Mouse (Mus musculus): ENCODE measurements at regions not wholly inside any gene's neighbourhood (a gene's known extent, or its start where the extent isn't known, plus 50 kb on each side); places are given as distances from the start of the nearest gene placed in this dataset.

DNA sequence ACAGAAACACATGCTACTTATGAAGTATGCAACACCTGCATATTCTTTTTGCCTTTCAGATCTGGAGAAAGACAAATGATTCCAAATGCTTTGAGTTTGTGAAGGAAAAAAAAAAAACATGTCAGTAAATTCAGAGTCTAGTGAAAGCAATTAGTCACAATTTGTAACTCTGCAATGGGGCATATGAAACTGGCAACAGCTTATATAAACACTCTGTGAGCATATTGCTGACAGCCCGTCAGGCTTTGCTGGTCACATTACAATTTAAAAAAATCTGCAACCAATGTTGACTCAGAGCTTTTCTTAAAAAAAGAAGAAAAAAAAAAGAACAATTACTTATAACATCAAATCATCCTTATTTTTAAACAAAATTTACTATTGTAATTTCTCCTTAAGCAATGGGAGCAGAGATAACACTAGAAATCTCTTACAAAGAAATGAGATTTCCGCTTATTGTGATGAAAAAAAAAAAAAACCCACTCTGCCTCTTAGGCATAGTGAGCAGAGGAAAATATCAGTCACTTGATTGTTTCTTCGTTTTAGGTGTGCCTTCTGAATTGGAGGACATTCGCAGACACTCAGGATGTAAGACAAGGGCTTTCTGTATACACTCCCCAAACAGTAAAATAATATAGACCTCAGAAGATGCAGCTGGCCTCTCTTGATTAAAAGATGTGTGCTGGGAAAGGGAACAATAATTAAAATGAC is 115.1 kb upstream of the Asb5 start:
- no peaks in the 10 kb centered on the region for H3K36me3 ChIP-seq
- no peak overlapping the region for H3K27ac ChIP-seq
- H3K4me2 ChIP-seq: no peak overlapping the region
- no peaks in the 10 kb centered on the region for H3K9me3 ChIP-seq (replicated peaks)
- no peaks in the 10 kb centered on the region for H3K4me1 ChIP-seq
- H3K27me3 ChIP-seq: no peaks in the 10 kb centered on the region
- no peak for ATAC-seq (replicated peaks; ENCODE audit: low FRiP score)
- H3K4me3 ChIP-seq (replicated peaks): no peak overlapping the region
- 64% methylated on average over 4 of the region's 4 CpGs for WGBS
- no peak overlapping the region for H3K9ac ChIP-seq

DNA sequence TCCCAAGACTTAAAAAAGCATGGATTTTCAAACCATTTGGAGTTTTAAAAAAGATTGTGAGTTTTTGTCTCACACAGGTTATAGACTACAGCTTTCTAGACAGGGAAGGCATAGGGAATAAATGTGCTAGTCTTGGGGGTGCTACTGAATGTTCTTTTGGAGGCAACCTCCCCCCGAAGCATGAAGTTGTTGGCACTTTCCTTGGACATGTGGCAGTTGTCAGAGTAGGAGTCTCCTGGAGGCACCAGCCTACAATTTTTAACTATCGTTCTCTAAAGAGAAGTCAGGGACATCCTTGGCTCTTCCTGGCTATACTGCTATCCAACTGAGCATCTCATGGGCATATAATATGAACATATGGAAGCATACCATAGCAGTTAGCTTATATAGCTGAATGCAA is 112.7 kb upstream of the Asb5 start:
- Histone ChIP-seq H3K4me1 (no peaks in the 10 kb centered on the region), H3K4me2 (no peak overlapping the region), H3K9me3 (replicated peaks) (no peaks in the 10 kb centered on the region), H3K27ac (no peak overlapping the region), H3K27me3 (no peaks in the 10 kb centered on the region), H3K9ac (no peak overlapping the region), H3K4me3 (replicated peaks) (no peak overlapping the region), H3K36me3 (no peaks in the 10 kb centered on the region)
- ATAC-seq (replicated peaks; ENCODE audit: low FRiP score): no peak
- 93% methylated on average over 2 of the region's 2 CpGs for WGBS

DNA sequence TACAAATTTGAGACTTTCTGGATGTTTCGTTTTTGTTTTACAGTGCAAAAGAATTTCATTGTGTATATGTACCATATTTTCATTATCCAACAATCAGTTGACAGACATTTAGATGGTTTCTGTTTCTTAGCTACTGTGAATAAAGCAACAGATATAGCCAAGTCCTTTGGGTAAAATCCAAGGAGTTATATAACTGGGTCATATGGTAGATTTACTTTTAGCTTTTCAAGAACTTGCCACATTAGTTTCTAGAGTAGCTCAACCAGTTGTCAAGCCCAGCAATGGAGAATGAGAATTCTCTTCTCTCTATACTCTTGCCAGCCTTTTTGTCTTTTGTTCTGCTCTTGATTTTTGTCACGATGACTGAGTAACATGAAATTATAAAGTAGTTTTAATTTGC is 111.3 kb upstream of the Asb5 start:
- no peak for ATAC-seq (replicated peaks; ENCODE audit: low FRiP score)

DNA sequence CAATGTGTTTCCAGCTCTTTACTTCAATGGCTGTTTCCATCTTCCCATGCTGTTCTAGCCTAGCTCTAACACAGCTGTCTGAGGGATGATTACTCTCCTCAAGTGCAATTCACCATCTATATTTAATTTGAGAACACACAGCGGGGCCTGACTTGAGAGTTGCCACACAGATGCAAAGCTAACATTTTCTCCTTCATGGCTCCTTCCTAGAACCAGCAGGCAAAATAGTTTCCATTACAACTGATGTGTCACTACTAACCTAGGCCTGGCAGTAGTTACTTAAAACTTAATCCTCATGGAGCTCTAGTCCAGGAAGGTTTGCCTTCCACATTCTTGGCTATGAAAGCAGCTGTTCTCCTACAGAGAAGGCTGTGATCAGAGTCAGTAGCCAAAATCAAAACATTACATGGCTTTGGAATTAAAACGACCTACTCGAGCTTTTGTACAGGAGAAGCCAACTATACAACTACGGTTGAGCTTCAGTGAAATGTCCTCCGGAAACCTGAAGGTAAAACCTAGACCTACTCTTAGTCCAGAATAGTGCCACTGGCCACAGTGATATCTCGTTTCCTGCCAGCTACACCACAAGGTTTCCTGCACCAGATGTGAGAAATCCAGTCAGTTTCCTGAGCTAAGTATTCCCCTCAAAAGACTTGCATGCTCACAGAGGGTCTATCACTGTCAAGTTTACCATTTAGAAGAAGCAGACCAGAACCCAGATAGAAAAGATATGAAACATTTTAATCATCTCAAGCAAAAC is 108.9 kb upstream of the Asb5 start:
- Histone ChIP-seq H3K9me3 (replicated peaks) (no peaks in the 10 kb centered on the region), H3K36me3 (no peaks in the 10 kb centered on the region), H3K4me2 (no peak overlapping the region), H3K4me1 (no peaks in the 10 kb centered on the region), H3K27me3 (no peaks in the 10 kb centered on the region), H3K27ac (no peak overlapping the region), H3K4me3 (replicated peaks) (no peak overlapping the region), H3K9ac (no peak overlapping the region)
- 80% methylated on average over 6 of the region's 6 CpGs for WGBS
- ATAC-seq (replicated peaks; ENCODE audit: low FRiP score): no peak

More for the DNA sequence above, 111.3 kb upstream of the Asb5 start:
- H3K9me3 ChIP-seq (replicated peaks): no peaks in the 10 kb centered on the region
- no peak overlapping the region for H3K4me2 ChIP-seq
- no peaks in the 10 kb centered on the region for H3K27me3 ChIP-seq
- H3K4me3 ChIP-seq (replicated peaks): no peak overlapping the region
- no peaks in the 10 kb centered on the region for H3K36me3 ChIP-seq
- no peak overlapping the region for H3K27ac ChIP-seq
- H3K9ac ChIP-seq: no peak overlapping the region
- H3K4me1 ChIP-seq: no peaks in the 10 kb centered on the region
- 88% methylated on average over 2 of the region's 2 CpGs for WGBS

DNA sequence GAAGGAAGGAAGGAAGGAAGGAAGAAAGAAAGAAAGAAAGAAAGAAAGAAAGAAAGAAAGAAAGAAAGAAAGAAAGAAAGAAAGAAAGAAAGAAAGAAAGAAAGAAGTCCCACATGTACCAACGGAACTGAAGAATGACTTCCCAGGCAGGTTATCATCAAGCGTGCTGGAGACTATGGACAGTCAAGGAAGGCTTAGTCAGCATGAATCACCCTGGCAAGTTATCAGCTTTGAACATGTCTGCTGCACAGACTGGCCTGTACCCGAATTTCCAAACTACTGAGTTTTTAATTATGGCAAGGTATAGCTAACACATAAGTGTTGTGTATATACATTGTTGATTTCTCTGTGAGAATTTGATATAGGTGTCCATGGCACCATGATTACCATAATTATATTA is 104.3 kb upstream of the Asb5 start:
- H3K4me2 ChIP-seq: no peak overlapping the region
- H3K4me1 ChIP-seq: no peaks in the 10 kb centered on the region
- H3K9me3 ChIP-seq (replicated peaks): no peaks in the 10 kb centered on the region
- H3K4me3 ChIP-seq (replicated peaks): no peak overlapping the region
- WGBS: 90% methylated on average over 3 of the region's 3 CpGs
- ATAC-seq (replicated peaks; ENCODE audit: low FRiP score): no peak
- no peaks in the 10 kb centered on the region for H3K27me3 ChIP-seq
- H3K36me3 ChIP-seq: no peaks in the 10 kb centered on the region
- H3K27ac ChIP-seq: no peak overlapping the region
- no peak overlapping the region for H3K9ac ChIP-seq

DNA sequence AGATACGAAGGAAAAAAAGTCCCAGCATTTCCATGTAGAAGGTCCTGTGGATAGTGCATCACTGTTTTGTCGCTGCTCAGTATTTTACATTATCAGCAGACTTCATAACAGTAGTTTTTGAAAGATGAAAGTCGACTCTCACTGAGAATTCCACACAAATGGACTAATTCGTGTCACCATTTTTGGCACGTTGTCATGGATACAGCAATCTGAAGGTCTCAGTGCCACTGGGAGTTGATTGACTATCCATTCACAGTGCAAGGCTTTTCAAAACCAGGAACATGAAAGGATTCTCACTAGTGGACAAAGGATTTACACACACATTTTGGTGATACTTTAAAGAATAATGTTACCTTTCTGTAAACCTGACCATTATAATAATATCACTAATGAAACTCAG is 93.7 kb upstream of the Asb5 start:
- H3K27ac ChIP-seq: no peak overlapping the region

DNA sequence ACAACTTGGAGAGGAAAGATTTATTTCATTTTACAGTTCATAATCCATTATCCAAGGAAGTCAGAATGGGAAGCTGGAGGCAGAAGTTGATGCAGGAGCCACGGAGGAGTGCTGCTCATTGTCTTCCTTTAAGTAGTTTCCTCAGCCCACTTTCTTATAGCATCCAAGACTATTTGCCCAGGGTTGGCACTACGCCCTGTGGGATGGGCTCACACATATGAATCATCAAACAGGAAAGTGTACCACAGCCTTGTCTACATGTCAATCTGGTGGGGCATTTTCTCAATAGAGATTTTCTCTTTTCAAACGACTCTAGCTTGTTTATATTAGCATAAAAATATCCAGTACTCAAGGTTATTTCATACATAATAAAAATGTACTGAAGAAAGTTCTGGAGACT is 88.2 kb upstream of the Asb5 start:
- WGBS: 73% methylated on average over 3 of the region's 3 CpGs
- Histone ChIP-seq H3K4me2 (no peak overlapping the region), H3K9ac (no peak overlapping the region), H3K9me3 (replicated peaks) (no peaks in the 10 kb centered on the region), H3K4me1 (no peaks in the 10 kb centered on the region), H3K4me3 (replicated peaks) (no peak overlapping the region), H3K27ac (no peak overlapping the region), H3K36me3 (no peaks in the 10 kb centered on the region), H3K27me3 (no peaks in the 10 kb centered on the region)
- no peak for ATAC-seq (replicated peaks; ENCODE audit: low FRiP score)

More for the DNA sequence above, 93.7 kb upstream of the Asb5 start:
- Histone ChIP-seq H3K4me1 (no peaks in the 10 kb centered on the region), H3K27me3 (no peaks in the 10 kb centered on the region), H3K36me3 (no peaks in the 10 kb centered on the region), H3K9ac (no peak overlapping the region), H3K4me2 (no peak overlapping the region), H3K9me3 (replicated peaks) (no peaks in the 10 kb centered on the region), H3K4me3 (replicated peaks) (no peak overlapping the region)
- WGBS: 91% methylated on average over 5 of the region's 5 CpGs
- ATAC-seq (replicated peaks; ENCODE audit: low FRiP score): no peak

DNA sequence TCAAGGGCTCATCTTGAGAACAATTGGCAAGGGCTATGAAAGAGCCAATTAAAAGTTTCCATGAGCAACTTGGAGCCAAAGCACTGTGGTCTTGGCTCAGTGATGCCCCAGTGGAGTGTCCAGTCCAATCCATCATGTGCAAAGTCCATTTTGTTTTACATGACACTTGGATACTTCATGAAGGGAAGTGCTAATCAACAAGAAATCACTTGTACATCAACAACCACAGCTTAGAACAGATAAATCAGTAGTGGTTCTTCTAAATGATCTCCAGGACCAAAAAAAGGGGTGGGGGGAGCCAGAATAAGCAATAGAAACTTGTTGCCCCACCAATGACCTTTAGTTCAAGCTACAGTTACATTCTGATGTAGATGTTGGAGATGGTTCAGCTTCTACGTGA is 87.0 kb upstream of the Asb5 start:
- no peaks in the 10 kb centered on the region for H3K36me3 ChIP-seq
- H3K27me3 ChIP-seq: no peaks in the 10 kb centered on the region
- ATAC-seq (replicated peaks; ENCODE audit: low FRiP score): no peak
- no peaks in the 10 kb centered on the region for H3K9me3 ChIP-seq (replicated peaks)
- H3K9ac ChIP-seq: no peak overlapping the region
- no peaks in the 10 kb centered on the region for H3K4me1 ChIP-seq
- no peak overlapping the region for H3K4me2 ChIP-seq
- no peak overlapping the region for H3K27ac ChIP-seq
- WGBS: 48% methylated on average over 1 of the region's 1 CpGs
- H3K4me3 ChIP-seq (replicated peaks): no peak overlapping the region

DNA sequence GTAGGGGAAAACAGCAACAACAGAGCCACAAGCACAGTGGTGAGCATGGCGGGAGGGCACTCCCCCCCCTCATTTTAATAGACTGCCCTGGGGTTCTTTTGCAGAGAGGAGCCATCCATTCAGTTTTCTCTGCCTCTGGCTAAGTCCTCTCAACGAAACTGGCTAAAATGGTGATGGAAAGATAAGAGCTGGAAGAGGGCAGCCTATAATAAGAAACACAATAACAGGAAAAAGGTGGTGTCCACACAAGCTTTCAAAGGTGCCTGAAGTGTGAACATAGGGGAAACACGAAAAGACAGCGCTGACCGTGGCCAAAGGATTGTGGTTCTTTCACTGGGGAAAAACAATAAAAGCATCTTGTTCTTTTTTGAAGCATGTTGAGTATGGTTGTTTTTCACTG is 83.0 kb upstream of the Asb5 start:
- Histone ChIP-seq H3K4me3 (replicated peaks) (no peak overlapping the region), H3K27ac (no peak overlapping the region), H3K9ac (no peak overlapping the region), H3K4me1 (no peaks in the 10 kb centered on the region), H3K4me2 (no peak overlapping the region), H3K27me3 (no peaks in the 10 kb centered on the region), H3K36me3 (no peaks in the 10 kb centered on the region), H3K9me3 (replicated peaks) (no peaks in the 10 kb centered on the region)
- ATAC-seq (replicated peaks; ENCODE audit: low FRiP score): no peak
- 40% methylated on average over 5 of the region's 5 CpGs for WGBS

DNA sequence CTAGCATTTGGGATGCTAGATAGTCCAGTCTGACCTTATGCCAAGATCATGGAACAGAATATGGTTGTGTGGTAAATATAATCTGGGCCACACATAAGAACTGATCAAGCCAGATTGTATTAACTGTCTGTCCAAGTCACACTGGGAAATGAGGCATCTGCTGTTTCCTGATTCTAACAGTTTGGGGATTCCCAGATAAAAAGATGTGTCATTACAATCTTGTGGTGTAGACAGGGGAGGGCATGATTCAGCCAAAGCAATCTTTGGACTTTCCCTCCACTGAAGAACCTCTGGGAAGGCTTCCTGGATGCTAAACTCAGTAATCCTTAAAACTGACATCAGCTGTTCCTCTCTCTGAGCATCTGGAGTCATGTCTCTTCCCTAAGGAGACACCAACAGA is 79.6 kb upstream of the Asb5 start:
- Histone ChIP-seq H3K27me3 (no peaks in the 10 kb centered on the region), H3K27ac (no peak overlapping the region), H3K4me3 (replicated peaks) (no peak overlapping the region), H3K9me3 (replicated peaks) (no peaks in the 10 kb centered on the region), H3K36me3 (no peaks in the 10 kb centered on the region), H3K4me1 (no peaks in the 10 kb centered on the region), H3K9ac (no peak overlapping the region), H3K4me2 (no peak overlapping the region)
- ATAC-seq (replicated peaks; ENCODE audit: low FRiP score): no peak

DNA sequence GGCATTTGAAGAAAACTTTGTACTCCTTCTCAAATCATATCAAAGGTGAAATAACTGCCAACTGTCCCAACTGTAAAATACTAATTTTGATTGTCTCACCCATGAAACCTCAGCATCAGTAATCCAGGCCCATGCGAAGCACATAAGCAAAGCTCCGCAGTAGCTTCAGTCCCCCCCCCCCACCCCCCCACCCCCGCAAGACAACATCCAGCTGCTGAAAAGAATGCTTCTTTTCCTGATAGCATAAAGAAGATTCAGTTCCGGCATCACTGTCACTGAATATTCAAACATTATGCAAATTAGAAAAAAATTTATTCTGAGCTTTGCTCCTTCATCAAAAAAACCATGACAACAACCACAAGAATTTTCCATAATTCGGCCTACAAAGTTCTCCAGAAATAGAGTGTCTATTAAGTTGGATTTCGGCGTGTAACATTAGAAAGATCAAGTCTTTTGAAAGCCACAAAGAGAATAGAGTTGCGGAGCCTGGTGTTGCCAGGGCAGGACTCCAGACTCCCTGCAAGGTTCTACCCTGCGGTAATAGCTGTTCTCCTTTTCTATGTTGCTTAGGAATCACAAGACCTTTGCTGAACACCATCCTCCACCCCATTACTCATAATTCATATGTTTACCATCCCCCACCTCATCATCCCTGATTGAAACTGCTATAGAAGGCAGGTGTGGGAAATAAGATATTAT is 77.9 kb upstream of the Asb5 start:
- WGBS: 85% methylated on average over 9 of the region's 9 CpGs
- no peak overlapping the region for H3K4me3 ChIP-seq (replicated peaks)
- no peak for ATAC-seq (replicated peaks; ENCODE audit: low FRiP score)

DNA sequence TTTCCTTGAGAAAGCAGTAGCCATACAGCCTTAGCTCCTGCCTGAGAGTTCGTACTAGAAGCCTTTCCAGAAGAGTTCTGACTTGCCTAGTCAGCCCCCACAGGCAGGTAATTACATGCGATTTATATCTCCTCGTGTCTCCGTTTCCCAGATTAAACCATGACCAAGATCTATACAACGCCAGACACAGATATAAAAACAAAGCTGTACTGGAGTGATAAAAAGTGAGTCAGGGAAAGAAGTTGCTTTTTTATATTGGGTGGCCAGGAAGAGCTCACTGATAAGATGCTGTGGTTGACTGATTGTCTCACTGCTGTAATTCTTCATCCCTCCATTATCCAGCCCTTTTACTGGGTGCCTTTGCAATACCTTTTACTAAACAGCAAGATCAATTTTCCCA is 64.4 kb upstream of the Asb5 start:
- ATAC-seq (replicated peaks; ENCODE audit: low FRiP score): no peak
- Histone ChIP-seq H3K27me3 (no peaks in the 10 kb centered on the region), H3K27ac (no peak overlapping the region), H3K36me3 (no peaks in the 10 kb centered on the region), H3K9ac (no peak overlapping the region), H3K9me3 (replicated peaks) (no peaks in the 10 kb centered on the region), H3K4me3 (replicated peaks) (no peak overlapping the region), H3K4me2 (no peak overlapping the region), H3K4me1 (no peaks in the 10 kb centered on the region)
- 21% methylated on average over 5 of the region's 5 CpGs for WGBS

More for the DNA sequence above, 77.9 kb upstream of the Asb5 start:
- H3K4me2 ChIP-seq: no peak overlapping the region
- H3K9ac ChIP-seq: no peak overlapping the region
- H3K4me1 ChIP-seq: no peaks in the 10 kb centered on the region
- H3K9me3 ChIP-seq (replicated peaks): no peaks in the 10 kb centered on the region
- no peaks in the 10 kb centered on the region for H3K27me3 ChIP-seq
- no peaks in the 10 kb centered on the region for H3K36me3 ChIP-seq
- H3K27ac ChIP-seq: no peak overlapping the region

All from kidney, embryonic 15.5 days (tissue).